Mouse (Mus musculus) brain, adult 2 months (tissue): ENCODE data around the gene Cpsf6.
A peak's percentile ranks its signal among the peaks of the same experiment; 100 is the strongest.
"Not testable (repeated sequence)": the region's sequence is repeated elsewhere in the genome, so short reads cannot be mapped to it uniquely, and the experiment has no call there.

Experiments used
- DNase-seq: peaks from one replicate; pipeline ENCODE4 v3.0.0; 2011; ENCODE audit warnings: low read depth, low spot score

Cpsf6 gene

GRCm38 (mm10) chr10:117399839-117400238 is 20.0 kb upstream of the Cpsf6 start:
- DNase-seq, result no peak

- DNase-seq, result no peak
These were observed 19.4 kb upstream of the Cpsf6 start for GRCm38 (mm10) chr10:117399196-117399595.

DNA sequence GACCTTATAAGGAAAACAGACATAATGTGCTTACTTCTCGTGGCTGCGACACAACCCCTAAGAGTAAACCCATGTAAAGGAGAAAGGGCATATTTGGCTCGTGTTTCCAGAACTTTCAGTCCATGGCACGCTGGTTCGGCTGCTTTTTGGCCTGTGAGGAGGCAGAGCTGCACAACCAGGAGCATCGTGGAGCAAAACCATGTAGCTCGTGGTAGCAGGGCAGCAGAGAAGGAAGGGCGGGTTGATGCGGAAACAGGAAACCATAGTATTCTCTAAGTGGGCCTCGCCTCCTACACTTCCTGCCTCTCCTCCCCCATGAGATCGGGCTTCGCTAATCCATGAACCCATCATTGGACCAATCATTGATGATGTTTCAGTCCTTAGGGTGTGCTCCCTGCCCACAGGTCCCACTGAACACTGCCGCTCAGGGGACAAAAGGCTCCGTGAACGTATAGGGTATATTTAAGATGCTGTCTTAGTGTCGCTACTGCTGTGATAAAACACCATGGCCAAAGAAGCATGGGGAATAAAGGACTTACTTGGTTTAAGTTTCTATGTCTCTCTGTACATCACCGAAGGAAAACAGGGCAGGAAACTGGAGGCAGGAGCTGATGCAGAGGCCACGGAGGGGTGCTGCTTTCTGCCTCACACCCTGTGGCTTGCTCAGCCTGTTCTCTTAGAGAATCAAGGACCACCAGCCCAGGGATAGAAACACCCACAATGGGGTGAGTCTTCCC is 18.4 kb upstream of the Cpsf6 start:
- no peak for DNase-seq

DNA sequence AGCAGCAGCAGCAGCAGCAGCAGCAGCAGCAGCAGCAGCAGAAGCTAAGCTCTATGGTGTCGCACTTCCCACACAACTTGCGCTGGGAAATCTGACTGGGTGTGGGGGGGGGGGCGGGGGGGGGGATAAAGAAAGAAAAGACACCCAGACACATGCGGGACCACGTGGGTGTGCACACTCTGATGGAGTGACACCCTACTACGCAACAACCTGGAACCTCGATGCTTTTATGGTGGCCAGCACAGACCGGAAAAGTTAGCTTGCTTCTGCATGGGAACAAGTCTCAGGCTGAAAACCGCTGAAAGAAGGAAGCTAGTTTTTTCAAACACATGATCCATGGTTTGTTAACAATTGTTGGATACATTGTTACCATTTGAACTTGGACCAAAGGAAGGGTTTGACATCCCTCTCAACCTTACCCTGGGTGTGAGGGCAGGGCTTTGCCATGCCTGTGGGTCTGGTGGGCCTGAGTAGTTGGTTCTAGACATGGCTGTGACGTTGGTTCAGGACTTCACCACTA is 17.4 kb upstream of the Cpsf6 start:
- DNase-seq, result peak; percentile 48

- DNase-seq, result no peak
These were observed 16.7 kb upstream of the Cpsf6 start for GRCm38 (mm10) chr10:117396386-117397048.

- DNase-seq, result no peak
These were observed 16.0 kb upstream of the Cpsf6 start for GRCm38 (mm10) chr10:117395801-117396200.

GRCm38 (mm10) chr10:117394738-117395550 is 15.1 kb upstream of the Cpsf6 start:
- no peak for DNase-seq

DNA sequence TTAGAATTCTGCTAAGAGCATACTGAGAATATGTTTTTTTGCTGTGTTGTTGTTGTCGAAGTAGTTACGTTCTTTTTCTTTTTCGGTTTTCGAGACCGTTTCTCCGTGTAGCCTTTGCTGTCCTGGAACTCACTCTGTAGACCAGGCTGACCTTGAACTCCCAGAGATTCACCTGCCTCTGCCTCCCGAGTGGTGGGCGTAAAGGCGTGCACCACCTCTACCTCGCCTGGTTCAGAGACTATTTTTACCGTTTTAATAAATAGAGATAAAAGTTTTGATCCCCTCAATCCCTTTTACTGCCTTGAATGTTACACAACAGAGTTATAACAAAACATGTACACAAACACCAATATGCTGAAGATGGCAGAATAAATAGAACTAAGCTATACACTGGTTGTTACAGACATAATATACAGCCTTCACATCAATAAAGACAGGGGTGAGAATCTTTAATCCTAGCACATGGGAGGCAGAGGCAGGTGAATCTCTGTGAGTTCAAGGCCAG is 14.1 kb upstream of the Cpsf6 start:
- DNase-seq, result no peak

- peak; percentile 24 for DNase-seq
These were observed 13.5 kb upstream of the Cpsf6 start for GRCm38 (mm10) chr10:117393196-117393890.

- no peak for DNase-seq
These were observed 13.0 kb upstream of the Cpsf6 start for GRCm38 (mm10) chr10:117392832-117393195.

- DNase-seq, result not testable (repeated sequence)
These were observed 12.6 kb upstream of the Cpsf6 start for GRCm38 (mm10) chr10:117392397-117392796.

GRCm38 (mm10) chr10:117391801-117392200 is 12.0 kb upstream of the Cpsf6 start:
- no peak for DNase-seq

DNA sequence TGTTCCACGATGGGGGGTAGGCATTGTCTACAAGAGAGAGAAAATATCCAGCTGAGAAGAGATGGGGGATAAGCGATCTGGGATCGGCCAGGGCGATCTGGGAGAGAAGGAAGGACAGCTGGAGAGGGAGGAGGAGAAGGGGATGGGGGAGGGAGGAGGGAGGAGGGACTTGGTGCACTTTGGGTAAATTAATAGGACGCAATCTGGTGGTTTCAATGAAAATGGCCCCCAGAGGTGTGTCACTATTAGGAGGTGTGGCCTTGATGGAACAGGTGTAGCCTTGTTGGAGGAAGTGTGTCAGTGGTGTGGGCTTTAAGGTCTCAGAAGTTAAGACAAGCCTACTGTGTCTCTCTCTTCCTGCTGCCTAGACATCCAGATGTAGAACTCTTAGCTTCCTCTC is 11.2 kb upstream of the Cpsf6 start:
- DNase-seq, result no peak

DNA sequence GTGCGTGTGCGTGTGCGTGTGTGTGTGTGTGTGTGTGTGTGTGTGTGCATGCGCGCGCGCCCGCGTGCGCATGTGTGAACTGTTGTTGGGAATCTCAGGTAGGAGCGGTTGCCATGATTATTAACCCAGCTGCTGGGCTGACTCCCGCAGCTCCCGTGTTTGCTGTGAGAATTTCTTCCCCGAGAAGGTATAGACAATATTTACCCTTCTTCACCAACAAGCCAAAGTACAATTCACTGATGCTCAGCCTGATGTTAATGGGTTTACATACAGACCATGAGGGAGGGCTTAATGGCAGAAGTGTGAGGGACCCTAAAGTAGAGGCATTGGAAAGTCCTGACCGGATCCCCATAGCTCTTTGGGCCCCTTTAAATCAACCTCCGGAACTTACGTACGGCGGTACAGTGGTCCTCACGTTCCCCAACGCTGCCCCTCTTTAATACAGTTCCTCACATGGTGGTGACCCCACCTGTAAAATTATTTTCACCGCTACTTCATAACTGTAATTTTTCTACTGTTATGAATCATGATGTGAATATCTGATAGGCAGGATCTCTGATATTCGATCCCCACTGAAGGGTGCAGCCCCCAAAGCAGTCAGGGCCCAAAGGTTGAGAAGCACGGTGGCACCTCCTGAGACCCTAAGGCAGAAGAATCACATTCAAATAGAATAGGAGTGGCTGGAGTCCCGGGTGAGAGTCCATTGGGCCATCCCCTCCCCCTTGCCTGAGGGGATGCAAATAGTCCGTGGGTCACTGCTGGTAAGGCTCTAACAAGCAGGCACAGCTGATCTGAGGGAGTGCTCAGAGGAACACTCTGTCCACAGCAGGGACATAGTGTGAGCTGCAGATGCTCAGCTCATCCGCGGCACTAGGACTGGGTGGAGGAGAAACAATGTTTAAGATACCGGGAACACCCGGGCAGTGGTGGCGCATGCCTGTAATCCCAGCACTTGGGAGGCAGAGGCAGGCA is 10.4 kb upstream of the Cpsf6 start:
- DNase-seq, result no peak

- DNase-seq, result no peak
These were observed 9.5 kb upstream of the Cpsf6 start for GRCm38 (mm10) chr10:117389371-117389740.

- DNase-seq, result no peak
These were observed 9.0 kb upstream of the Cpsf6 start for GRCm38 (mm10) chr10:117388637-117389370.

DNA sequence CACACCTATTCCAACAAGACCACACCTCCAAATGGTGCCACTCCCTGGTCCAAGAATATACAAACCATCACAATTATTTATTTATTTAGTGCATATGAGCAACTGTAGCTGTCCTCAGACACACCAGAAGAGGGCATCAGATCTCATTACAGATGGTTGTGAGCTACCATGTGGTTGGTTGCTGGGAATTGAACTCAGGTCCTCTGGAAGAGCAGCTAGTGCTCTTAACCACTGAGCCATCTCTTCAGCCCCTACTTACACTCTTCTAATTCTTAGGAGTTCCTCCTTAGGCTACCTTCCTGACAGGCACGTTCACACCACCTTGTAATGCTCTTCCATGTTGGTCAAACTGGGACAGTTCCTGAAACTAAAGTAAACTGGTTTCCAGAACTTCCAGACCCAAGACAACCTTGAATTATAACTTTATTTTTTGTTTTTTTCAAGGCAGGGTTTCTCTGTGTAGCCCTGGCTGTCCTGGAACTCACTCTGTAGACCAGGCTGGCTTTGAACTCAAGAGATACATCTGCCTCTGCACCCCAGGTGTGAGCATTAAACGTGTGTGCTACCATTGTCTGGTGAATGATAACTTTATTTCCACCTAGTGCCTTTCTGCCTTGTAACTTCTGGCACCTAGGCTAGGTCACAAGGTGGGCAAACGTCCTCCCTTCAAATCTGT is 8.3 kb upstream of the Cpsf6 start:
- not testable (repeated sequence) for DNase-seq

GRCm38 (mm10) chr10:117386981-117387380 is 7.2 kb upstream of the Cpsf6 start:
- no peak for DNase-seq

GRCm38 (mm10) chr10:117386261-117386660 is 6.4 kb upstream of the Cpsf6 start:
- no peak for DNase-seq
